Mouse (Mus musculus): ENCODE measurements around the gene BC117090.
"Not testable (repeated sequence)": the region's sequence is repeated elsewhere in the genome, so short reads cannot be mapped to it uniquely, and the experiment has no call there.

BC117090 gene

DNA sequence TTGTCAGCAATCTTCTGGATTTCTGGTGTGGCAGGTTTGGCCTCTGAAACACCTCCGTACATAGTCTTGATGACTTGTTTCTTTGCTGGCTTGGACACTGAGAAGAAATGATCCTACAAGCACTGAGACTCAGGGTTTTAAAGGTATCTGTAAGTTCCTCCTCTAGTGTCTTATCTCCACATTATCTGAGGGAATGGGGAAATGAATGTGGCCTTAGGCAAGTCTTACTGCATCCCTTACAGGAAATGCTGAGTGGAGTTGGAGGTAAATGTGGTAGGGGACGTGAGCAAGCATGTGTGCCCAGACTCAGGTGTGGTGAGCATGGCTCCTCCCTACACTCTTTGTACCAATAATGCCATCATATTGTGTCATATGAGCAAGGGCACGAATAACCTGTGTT, at the start of gene BC117090:
BC117090 (minus strand) TSS at position 101 of the 400 bp plus-strand sequence.
- no peak for DNase-seq

DNA sequence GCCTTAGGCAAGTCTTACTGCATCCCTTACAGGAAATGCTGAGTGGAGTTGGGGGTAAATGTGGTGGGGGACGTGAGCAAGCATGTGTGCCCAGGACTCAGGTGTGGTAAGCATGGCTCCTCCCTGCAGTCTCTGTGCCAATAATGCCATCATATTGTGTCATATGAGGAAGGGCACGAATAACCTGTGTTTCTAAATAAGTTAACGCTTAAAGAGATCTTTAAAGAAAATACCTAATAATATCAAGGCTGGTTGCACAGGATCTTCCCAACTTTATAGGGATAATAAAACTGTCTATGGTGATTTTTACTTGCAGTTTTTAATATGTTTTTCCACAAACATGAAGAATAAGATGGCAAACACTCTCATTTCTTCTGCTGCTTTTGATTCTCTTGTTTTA, 33.5 kb upstream of the BC117090 start, which contains the start of gene BC100530:
BC100530 (minus strand) TSS at position 101 of the 400 bp plus-strand sequence.
- not testable (repeated sequence) for DNase-seq

DNA sequence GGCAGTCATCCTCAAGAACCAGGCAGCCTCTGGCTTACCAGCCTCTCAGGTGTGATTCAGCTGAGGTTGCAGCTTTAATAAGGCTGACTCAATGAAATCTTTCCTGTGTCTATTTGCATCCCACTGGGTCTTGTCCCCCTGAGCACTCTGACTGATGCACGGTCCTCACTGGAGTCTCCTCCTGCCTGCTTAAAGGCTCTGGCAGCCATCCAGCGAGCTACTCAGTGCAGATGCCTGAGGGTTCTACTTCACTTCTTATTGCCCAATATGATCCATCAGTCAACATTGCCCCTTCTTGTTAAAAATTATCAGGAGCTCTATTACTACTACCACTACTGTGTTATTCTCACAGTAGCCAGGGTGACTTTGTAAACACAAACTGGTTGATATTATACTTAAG, 3.0 kb upstream of the BC117090 start:
- no peak for DNase-seq

DNA sequence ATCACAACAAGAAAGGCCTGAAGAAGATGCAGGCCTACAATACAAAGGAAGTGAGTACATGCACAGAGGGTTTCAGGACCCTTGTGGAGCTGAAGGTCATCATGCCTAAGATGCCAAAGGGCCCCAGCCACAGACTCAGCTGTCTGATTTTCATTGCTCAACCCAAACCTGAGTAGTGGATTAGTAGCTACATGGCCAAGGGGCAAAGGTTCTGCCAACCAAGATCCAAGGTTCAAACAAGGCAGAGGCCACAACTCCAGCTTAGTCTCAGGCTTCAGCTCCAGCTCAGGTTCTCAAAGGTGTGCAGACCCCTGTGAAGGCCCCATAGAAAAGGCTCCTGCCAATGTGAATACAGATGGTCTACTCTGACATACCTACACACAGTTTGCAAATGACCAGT, 14.8 kb downstream of the BC117090 start:
- DNase-seq: no peak

DNA sequence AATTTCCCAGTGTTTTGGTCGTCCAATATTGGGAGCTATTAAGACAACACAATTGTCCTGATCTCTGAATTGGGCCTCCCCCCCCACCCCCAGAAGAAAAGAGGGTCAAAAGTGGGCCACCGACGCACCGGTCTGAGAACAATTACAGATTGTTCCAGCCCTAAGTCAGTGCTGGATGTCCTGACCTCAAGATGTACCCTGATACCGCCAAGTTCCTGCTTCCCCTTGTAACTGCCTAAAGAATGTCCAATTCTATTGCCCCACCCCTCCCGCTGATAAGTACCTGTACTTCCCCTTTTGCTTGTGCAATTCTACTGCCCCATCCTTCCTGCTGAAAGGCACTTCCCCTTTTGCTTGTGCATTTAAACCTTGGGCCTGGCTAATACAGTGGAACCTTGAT, 18.0 kb downstream of the BC117090 start:
- peak in 1 of 2 experiments; percentile 2 for DNase-seq

DNA sequence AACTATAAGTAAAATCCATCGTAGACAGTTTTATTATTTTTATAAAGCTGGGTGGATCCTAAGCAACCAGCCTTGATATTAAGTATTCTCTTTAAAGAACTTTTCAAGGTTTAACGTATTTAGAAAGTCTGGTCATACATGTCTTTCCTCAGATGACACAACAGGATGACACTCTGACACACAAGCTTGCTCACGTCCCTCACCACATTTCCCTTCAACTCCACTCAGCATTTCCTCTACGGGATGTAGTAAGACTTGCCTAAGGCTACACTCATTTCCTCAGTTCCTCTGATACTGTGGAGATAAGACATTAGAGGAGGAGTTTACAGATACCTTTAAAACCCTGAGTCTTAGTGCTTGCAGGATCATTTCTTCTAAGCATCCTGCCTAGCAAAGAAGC, 26.5 kb downstream of the BC117090 start:
- DNase-seq: no peak

DNA sequence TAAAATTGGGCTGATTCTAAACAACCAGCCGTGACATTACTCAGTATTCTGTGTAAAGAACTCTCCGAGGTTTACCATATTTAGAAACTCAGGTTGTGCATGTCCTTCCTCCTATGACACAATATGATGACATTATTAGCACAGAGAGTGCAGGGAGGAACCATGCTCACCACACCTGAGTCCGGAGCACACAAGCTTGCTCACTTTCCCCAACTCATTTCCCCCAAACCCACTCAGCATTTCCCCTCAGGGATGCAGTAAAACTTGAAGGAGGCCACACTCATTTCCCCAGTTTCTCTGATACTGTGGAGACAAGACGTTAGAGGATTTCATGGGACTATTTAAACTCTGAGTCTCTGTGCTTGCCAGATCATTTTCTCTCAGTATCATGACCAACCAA, 45.0 kb downstream of the BC117090 start:
- no peak for DNase-seq

DNA sequence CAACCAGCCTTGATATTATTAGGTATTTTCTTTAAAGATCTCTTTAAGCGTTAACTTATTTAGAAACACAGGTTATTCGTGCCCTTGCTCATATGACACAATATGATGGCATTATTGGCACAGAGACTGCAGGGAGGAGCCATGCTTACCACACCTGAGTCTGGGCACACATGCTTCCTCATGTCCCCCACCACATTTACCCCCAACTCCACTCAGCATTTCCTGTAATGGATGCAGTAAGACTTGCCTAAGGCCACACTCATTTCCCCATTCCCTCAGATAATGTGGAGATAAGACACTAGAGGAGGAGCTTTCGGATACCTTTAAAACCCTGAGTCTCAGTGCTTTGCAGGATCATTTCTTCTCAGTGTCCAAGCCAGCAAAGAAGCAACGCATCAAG, 57.3 kb downstream of the BC117090 start, which contains the start of gene Stfa1:
Stfa1 (plus strand) TSS at position 156 of the 400 bp plus-strand sequence.
- DNase-seq: not testable (repeated sequence)

Data from B cell, adult 2 months (primary cell).